Mouse (Mus musculus): ENCODE data around the gene Ppp1r14c. TPM values are rescaled to one million over a fixed set of nuclear protein-coding genes. Genes with fewer than 3 reads are reported as not detected.
"Not testable (repeated sequence)": the region's sequence is repeated elsewhere in the genome, so short reads cannot be mapped to it uniquely, and the experiment has no call there.

Ppp1r14c gene
- polyA plus RNA-seq, 1 experiment from 2014 or later = 1.5 TPM

GRCm38 (mm10) chr10:3451930-3452329, 86.1 kb downstream of the Ppp1r14c start:
- H3K36me3 ChIP-seq = no peaks in the 10 kb centered on the region
- WGBS = 85% methylated on average over 4 of the region's 4 CpGs
- no peak for DNase-seq (ENCODE audit: low spot score)
- no peaks in the 10 kb centered on the region for H3K4me1 ChIP-seq
- no peaks in the 10 kb centered on the region for H3K27me3 ChIP-seq (ENCODE audit: low read depth, poor library complexity, severe bottlenecking)
- no peak overlapping the region for H3K4me3 ChIP-seq
- no peak overlapping the region for H3K27ac ChIP-seq
- H3K9me3 ChIP-seq (replicated peaks) = no peaks in the 10 kb centered on the region

GRCm38 (mm10) chr10:3452822-3453475, 87.1 kb downstream of the Ppp1r14c start:
- Histone ChIP-seq H3K9me3 (replicated peaks) (no peaks in the 10 kb centered on the region), H3K4me3 (no peak overlapping the region), H3K36me3 (no peaks in the 10 kb centered on the region), H3K27ac (no peak overlapping the region), H3K4me1 (no peaks in the 10 kb centered on the region), H3K27me3 (ENCODE audit: low read depth, poor library complexity, severe bottlenecking) (no peaks in the 10 kb centered on the region)
- no peak for DNase-seq (ENCODE audit: low spot score)
- 81% methylated on average over 3 of the region's 3 CpGs for WGBS

- H3K27me3 ChIP-seq (ENCODE audit: low read depth, poor library complexity, severe bottlenecking) = no peaks in the 10 kb centered on the region
- H3K36me3 ChIP-seq = no peaks in the 10 kb centered on the region
- no peaks in the 10 kb centered on the region for H3K9me3 ChIP-seq (replicated peaks)
- H3K27ac ChIP-seq = no peak overlapping the region
- H3K4me3 ChIP-seq = no peak overlapping the region
- DNase-seq (ENCODE audit: low spot score) = no peak
- 92% methylated on average over 1 of the region's 1 CpGs for WGBS
- no peaks in the 10 kb centered on the region for H3K4me1 ChIP-seq
These were observed 92.8 kb downstream of the Ppp1r14c start for GRCm38 (mm10) chr10:3458686-3459085.

GRCm38 (mm10) chr10:3460841-3461240, 95.0 kb downstream of the Ppp1r14c start:
- H3K4me1 ChIP-seq = no peaks in the 10 kb centered on the region
- H3K9me3 ChIP-seq (replicated peaks) = no peaks in the 10 kb centered on the region
- DNase-seq (ENCODE audit: low spot score) = no peak
- no peaks in the 10 kb centered on the region for H3K36me3 ChIP-seq
- H3K27ac ChIP-seq = no peak overlapping the region
- no peaks in the 10 kb centered on the region for H3K27me3 ChIP-seq (ENCODE audit: low read depth, poor library complexity, severe bottlenecking)
- H3K4me3 ChIP-seq = no peak overlapping the region
- WGBS = 86% methylated on average over 1 of the region's 1 CpGs

- Histone ChIP-seq H3K4me1 (no peaks in the 10 kb centered on the region), H3K27me3 (ENCODE audit: low read depth, poor library complexity, severe bottlenecking) (no peaks in the 10 kb centered on the region), H3K27ac (no peak overlapping the region), H3K4me3 (no peak overlapping the region), H3K36me3 (no peaks in the 10 kb centered on the region), H3K9me3 (replicated peaks) (no peaks in the 10 kb centered on the region)
- 89% methylated on average over 4 of the region's 4 CpGs for WGBS
- DNase-seq (ENCODE audit: low spot score) = no peak
These were observed 100.3 kb downstream of the Ppp1r14c start for GRCm38 (mm10) chr10:3466135-3466626.

GRCm38 (mm10) chr10:3468590-3468989, 102.7 kb downstream of the Ppp1r14c start:
- no peak overlapping the region for H3K4me3 ChIP-seq
- 93% methylated on average over 4 of the region's 4 CpGs for WGBS
- no peak for DNase-seq (ENCODE audit: low spot score)

GRCm38 (mm10) chr10:3476611-3477010, 110.8 kb downstream of the Ppp1r14c start:
- H3K27me3 ChIP-seq (ENCODE audit: low read depth, poor library complexity, severe bottlenecking) = no peaks in the 10 kb centered on the region
- no peaks in the 10 kb centered on the region for H3K36me3 ChIP-seq
- 85% methylated on average over 1 of the region's 1 CpGs for WGBS
- H3K4me3 ChIP-seq = no peak overlapping the region
- H3K4me1 ChIP-seq = no peaks in the 10 kb centered on the region
- no peak overlapping the region for H3K27ac ChIP-seq
- DNase-seq (ENCODE audit: low spot score) = no peak
- H3K9me3 ChIP-seq (replicated peaks) = no peaks in the 10 kb centered on the region

More at GRCm38 (mm10) chr10:3468590-3468989, 102.7 kb downstream of the Ppp1r14c start:
- Histone ChIP-seq H3K27me3 (ENCODE audit: low read depth, poor library complexity, severe bottlenecking) (no peaks in the 10 kb centered on the region), H3K9me3 (replicated peaks) (no peaks in the 10 kb centered on the region), H3K4me1 (no peaks in the 10 kb centered on the region), H3K36me3 (no peaks in the 10 kb centered on the region), H3K27ac (no peak overlapping the region)

GRCm38 (mm10) chr10:3479772-3480171, 113.9 kb downstream of the Ppp1r14c start:
- no peaks in the 10 kb centered on the region for H3K27me3 ChIP-seq (ENCODE audit: low read depth, poor library complexity, severe bottlenecking)

GRCm38 (mm10) chr10:3490052-3490451, 124.2 kb downstream of the Ppp1r14c start:
- no peak for DNase-seq (ENCODE audit: low spot score)
- Histone ChIP-seq H3K27ac (no peak overlapping the region), H3K36me3 (no peaks in the 10 kb centered on the region), H3K27me3 (ENCODE audit: low read depth, poor library complexity, severe bottlenecking) (no peaks in the 10 kb centered on the region), H3K9me3 (replicated peaks) (no peaks in the 10 kb centered on the region), H3K4me3 (no peak overlapping the region), H3K4me1 (no peaks in the 10 kb centered on the region)
- WGBS = 96% methylated on average over 3 of the region's 3 CpGs

More at GRCm38 (mm10) chr10:3479772-3480171, 113.9 kb downstream of the Ppp1r14c start:
- Histone ChIP-seq H3K9me3 (replicated peaks) (no peaks in the 10 kb centered on the region), H3K36me3 (no peaks in the 10 kb centered on the region), H3K4me1 (no peaks in the 10 kb centered on the region), H3K4me3 (no peak overlapping the region), H3K27ac (no peak overlapping the region)
- no peak for DNase-seq (ENCODE audit: low spot score)
- WGBS = 87% methylated on average over 1 of the region's 1 CpGs

- WGBS = 90% methylated on average over 2 of the region's 2 CpGs
- H3K27me3 ChIP-seq (ENCODE audit: low read depth, poor library complexity, severe bottlenecking) = no peaks in the 10 kb centered on the region
- H3K4me3 ChIP-seq = no peak overlapping the region
- H3K9me3 ChIP-seq (replicated peaks) = no peaks in the 10 kb centered on the region; the same call in 1 of the 2 replicates
- no peaks in the 10 kb centered on the region for H3K4me1 ChIP-seq
- H3K36me3 ChIP-seq = no peaks in the 10 kb centered on the region
- no peak overlapping the region for H3K27ac ChIP-seq
- no peak for DNase-seq (ENCODE audit: low spot score)
These were observed 130.9 kb downstream of the Ppp1r14c start for GRCm38 (mm10) chr10:3496791-3497190.

GRCm38 (mm10) chr10:3500846-3501245, 135.0 kb downstream of the Ppp1r14c start:
- H3K9me3 ChIP-seq (replicated peaks); H3K4me3 ChIP-seq; H3K27me3 ChIP-seq (ENCODE audit: low read depth, poor library complexity, severe bottlenecking); H3K36me3 ChIP-seq; H3K27ac ChIP-seq; DNase-seq (ENCODE audit: low spot score); H3K4me1 ChIP-seq: not testable (repeated sequence)
- WGBS = 90% methylated on average over 6 of the region's 6 CpGs

- Histone ChIP-seq H3K27ac (no peak overlapping the region), H3K9me3 (replicated peaks) (no peaks in the 10 kb centered on the region), H3K36me3 (no peaks in the 10 kb centered on the region), H3K4me3 (no peak overlapping the region), H3K27me3 (ENCODE audit: low read depth, poor library complexity, severe bottlenecking) (no peaks in the 10 kb centered on the region), H3K4me1 (peaks cover 10% of the 10 kb centered on the region)
- DNase-seq (ENCODE audit: low spot score) = no peak
- WGBS = 91% methylated on average over 8 of the region's 8 CpGs
These were observed 141.8 kb downstream of the Ppp1r14c start for GRCm38 (mm10) chr10:3507484-3508221.

GRCm38 (mm10) chr10:3508222-3508588, 142.3 kb downstream of the Ppp1r14c start:
- Histone ChIP-seq H3K9me3 (replicated peaks) (no peaks in the 10 kb centered on the region), H3K4me1 (peaks cover 10% of the 10 kb centered on the region), H3K4me3 (no peak overlapping the region), H3K36me3 (no peaks in the 10 kb centered on the region), H3K27me3 (ENCODE audit: low read depth, poor library complexity, severe bottlenecking) (no peaks in the 10 kb centered on the region), H3K27ac (no peak overlapping the region)
- DNase-seq (ENCODE audit: low spot score) = no peak
- 85% methylated on average over 2 of the region's 2 CpGs for WGBS

All from limb, embryonic 10.5 days (tissue).